Mouse (Mus musculus): ENCODE measurements around the gene Ccs. TPM values are rescaled to one million over a fixed set of nuclear protein-coding genes. Genes with fewer than 3 reads are reported as not detected.
"Not testable (repeated sequence)": the region's sequence is repeated elsewhere in the genome, so short reads cannot be mapped to it uniquely, and the experiment has no call there.

The Ccs gene
- 10 to 100 TPM; 28.9 to 33.8 TPM for total RNA-seq (2021)
- long read RNA-seq, experiment 1, transcript Ccs-201 (8 exons, 1,067 nt), result major isoform, 9 of 13 reads
- long read RNA-seq, experiment 1, partial matches to known transcripts, result 3 of 13 reads
- long read RNA-seq, experiment 1, other reads (novel, unspliced or antisense), result 1 of 13 reads
- long read RNA-seq, experiment 2, transcript Ccs-201 (8 exons, 1,067 nt), result major isoform, 9 of 10 reads
- long read RNA-seq, experiment 2, partial matches to known transcripts, result 0 of 10 reads
- long read RNA-seq, experiment 2, other reads (novel, unspliced or antisense), result 1 of 10 reads

DNA sequence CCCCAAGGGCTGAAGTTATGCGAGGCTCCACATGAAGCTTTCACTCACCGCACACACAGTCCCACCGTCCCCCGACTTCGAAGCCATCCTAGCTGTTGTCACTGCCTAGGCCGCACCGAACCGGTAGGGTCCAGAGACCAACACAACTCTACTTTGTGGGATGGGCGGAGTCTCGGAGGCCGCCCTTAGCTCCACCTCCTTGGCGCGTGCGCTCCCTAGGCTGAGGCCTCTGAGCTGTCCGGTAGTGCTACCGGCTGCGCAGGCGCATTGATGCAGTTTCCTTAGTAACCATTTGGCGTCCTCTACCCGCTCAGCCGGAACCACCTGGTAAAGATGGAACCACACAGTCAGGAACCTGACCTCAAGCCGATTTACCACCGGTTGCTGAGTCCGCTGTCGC lies at the start of gene Ccs, which contains the start of gene Ccdc87:
Ccs (minus strand) TSS at position 184 of the 400 bp plus-strand sequence.
Ccdc87 (plus strand) TSS at position 218 of the 400 bp plus-strand sequence.
- peak; percentile 97 for DNase-seq (ENCODE audit: low spot score in 2 of 2)

DNA sequence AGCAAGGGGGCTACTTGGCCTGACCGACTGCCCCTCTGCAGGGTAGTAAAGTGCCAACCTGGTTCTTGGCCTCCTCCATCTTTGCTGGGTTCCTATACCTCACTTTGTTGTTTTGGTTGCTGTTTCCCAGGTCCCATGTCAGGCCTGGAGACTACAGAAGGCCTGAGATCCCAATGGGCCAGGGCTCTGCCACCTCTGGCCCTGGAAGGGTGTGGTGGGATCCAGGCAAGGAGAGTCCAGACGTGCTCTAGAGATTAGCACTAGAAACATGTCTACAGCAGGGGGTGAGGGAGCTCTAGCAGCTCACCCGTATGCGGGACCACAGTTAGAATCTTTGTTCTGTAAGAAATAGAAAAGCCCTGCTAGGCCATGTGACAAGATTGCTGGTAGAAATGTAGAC lies 44.8 kb upstream of the Ccs start:
- DNase-seq (ENCODE audit: low spot score in 2 of 2), result no peak

DNA sequence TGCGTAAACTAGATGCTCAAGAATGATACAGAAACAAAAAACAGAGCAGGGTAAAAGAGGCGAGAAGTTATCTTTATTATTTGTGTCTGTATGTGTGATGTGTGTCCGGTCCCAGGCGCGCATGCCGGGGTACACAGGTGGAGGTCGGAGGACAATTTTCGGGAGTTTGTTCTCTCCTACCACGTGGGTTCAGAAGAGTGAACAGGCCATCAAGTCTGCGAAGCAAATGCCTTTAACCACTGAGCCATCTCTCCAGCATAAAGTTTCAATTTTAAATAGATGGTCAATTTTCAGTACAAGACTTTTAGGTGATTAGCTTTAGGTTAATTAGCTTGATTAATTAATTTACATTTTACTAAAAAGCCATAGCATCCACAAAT lies 40.2 kb upstream of the Ccs start:
- no peak for DNase-seq (ENCODE audit: low spot score in 2 of 2)

DNA sequence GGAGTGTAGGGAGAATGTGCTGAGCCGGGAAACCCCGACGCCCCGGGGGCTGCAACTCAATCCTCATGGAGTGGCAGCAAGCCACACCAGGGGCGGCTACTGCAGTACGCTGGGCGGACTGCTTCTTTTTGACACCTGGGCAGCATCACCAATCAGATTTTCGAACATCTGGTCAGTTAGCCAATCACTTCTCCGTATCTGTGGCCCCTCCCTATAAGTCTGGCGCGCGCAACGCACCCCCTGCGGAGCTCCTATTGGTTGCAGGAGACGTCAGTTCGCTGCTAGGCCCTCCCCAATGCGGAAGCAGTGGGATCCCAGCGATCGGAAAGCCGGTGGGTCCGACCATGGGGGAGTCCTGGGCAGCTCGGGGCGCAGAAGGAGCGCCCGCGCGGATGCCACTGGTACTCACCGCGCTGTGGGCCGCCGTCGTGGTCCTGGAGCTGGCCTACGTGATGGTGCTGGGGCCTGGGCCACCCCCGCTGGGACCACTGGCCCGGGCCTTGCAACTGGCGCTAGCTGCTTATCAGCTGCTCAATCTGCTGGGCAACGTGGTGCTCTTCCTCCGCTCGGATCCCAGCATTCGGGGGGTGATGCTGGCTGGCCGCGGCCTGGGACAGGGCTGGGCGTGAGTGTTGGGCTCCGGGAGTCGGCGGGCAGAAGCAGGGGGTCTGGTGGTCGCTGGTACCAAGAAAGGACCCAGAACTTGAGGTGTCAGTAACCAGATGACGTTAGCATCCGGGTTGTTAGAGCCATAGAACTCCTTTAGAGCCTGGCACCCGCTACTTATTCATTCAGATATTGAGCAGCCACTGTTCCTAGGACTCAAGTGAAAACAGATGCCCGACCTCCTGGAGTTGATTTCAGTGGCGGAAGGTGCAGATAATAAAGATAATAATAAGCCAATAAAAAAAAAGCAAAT lies 39.5 kb upstream of the Ccs start, which contains the start of gene Zdhhc24:
Zdhhc24 (plus strand) TSS at position 264 of the 919 bp plus-strand sequence.
- peak; percentile 96 for DNase-seq (ENCODE audit: low spot score in 2 of 2)

DNA sequence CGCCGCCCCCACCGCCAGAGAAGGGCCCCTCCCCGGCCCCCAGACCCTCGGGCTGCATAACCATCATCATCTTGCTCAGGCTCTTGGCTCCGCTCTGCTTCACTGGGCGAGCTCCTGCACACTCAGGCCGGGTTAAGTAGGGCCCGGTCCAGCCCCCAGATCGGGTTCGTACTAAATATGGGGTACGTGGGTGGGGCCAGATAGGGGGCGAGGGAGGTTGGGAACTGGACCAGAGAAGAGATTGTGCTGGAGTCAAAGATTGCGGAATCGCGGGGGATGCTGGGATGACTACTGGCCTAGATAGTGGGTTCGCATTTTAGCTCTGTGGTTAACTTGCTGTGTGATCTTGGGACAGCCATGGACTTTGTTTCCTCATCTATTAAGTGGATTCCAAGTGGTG lies 38.7 kb upstream of the Ccs start, which contains the start of gene Actn3:
Actn3 (minus strand) TSS at position 125 of the 400 bp plus-strand sequence.
- DNase-seq (ENCODE audit: low spot score in 2 of 2), result no peak

DNA sequence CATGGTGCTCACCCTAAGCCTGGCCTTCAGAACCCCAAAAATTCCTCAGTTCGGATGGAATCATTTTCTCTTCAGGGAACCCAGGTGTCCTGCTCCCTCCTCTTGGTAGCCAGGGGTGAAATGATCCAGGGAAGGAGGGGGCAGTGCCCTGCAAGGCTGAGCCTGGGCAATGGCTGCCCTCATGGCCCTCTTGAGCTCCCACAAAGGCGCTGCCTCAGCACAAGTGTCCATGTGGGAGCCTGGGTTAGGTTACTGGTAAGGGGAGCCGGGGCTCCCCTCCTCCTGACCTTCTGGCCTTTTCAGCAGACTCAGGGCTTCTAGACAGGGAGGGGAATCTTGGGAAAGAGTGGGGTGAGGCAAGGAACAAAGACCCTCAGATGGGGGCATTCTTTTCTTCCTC lies 37.6 kb upstream of the Ccs start:
- DNase-seq (ENCODE audit: low spot score in 2 of 2), result no peak

DNA sequence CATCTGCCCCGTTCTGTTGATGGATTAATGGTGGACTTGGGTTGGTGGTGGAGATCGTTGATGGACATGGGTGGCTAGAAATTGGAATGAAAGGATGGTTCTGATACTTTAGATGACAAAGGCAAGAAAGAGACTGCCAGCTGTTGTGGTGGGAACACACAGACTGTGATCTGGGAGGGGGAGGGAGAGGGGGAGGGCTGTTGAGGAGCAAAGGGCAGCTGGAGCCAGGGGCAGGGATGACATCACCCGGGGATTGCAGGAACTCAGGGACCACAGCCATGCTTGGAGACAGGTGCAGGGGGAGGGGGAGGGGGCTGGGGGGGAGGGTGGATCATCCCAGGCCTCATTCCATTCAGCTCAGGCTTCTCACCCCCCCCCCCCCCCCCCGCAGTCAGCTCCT lies 37.1 kb upstream of the Ccs start:
- no peak for DNase-seq (ENCODE audit: low spot score in 2 of 2)

DNA sequence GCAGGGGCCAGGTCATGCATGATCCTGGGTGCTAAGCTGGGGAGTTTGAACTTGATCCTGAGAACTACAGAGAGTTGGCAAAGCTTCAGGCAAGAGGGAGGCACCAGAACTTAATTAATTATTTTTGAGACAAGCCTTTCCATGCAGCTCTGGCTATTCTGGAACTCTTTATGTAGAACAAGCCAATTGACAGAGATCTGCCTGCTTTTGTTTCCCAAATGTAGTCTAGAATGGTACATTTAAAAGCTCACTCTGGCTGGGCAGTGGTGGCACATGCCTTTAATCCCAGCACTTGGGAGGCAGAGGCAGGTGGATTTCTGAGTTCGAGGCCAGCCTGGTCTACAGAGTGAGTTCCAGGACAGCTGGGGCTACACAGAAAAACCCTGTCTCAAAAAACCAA lies 35.5 kb upstream of the Ccs start:
- not testable (repeated sequence) for DNase-seq (ENCODE audit: low spot score in 2 of 2)

DNA sequence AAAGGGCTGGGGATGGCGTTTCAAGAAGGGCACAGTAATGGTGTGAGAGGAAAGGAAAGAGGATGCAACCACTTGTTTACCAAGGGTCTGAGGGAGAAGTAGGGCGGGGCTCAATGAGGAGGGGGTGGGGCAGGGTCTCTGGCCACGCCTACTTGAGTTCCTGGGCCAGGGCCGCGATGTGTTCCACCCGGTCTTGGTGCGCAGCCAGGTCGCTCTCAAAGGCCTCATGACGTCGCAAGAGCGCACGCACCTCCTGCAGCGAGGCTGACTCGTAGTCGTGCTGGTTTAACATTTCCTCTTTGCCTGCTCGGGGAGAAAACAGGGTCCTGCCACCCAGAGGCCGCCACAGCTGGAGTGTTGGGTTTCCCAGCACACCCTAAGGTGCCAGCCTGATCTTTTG lies 26.0 kb upstream of the Ccs start:
- no peak for DNase-seq (ENCODE audit: low spot score in 2 of 2)

DNA sequence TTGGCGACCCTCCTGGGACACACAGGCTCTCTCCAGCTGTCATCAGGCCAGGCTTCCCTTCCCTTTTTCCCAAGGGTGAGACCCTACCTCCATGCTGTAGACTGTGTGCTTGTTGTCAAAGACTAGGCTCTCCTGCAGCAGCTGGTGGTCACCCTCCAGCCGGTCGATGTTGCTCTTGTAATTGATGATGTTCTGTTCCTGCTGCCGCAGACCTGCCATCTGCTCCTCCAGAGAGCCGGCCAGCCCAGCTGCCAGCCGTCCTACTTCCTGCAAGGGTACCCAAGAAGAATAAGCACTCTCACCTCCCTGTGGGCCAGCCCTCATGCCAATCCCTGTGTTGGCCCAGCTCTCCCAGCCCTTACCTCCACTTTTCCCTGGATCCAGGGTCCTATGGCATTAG lies 23.9 kb upstream of the Ccs start:
- no peak for DNase-seq (ENCODE audit: low spot score in 2 of 2)

DNA sequence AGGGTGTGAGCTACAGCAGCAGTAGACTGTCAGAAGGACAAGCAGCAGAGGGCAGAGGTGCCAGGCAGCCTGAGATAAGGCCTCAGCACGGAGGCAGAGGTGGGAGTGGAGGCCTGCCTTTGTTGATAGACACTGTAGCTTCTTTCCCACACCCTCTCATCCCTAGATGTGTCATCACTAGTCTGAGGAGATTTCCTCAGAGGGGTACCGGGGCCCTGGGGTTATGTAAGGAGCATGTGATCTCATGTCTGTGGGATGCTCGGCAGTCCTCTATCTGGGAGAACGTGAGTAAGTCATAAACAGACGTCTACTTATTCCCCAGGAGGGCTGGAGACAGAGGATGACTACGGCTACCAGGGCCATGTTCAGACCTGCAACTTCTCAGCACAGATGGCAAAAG lies 19.9 kb upstream of the Ccs start:
- DNase-seq (ENCODE audit: low spot score in 2 of 2), result peak; percentile 19 to 30

DNA sequence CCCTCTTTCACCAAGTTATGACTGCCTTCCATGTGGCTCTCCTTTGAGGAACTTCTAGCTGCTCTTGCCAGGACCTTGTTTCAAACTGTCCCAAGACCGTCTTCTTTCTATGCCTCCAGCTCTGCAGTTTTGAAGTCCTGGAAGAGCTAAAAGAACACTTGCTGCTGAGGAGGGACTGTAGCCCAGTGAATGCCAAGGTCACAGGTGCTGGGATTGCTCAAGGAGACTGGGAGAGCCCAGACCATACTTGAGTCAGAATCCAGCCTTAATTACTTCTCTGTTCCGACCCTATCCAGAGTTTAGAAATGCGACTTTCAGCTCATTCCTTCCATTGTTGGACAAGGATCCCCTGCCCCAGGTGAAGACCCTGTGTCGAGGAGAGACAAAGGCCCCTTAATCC lies 16.8 kb upstream of the Ccs start:
- no peak for DNase-seq (ENCODE audit: low spot score in 2 of 2)

DNA sequence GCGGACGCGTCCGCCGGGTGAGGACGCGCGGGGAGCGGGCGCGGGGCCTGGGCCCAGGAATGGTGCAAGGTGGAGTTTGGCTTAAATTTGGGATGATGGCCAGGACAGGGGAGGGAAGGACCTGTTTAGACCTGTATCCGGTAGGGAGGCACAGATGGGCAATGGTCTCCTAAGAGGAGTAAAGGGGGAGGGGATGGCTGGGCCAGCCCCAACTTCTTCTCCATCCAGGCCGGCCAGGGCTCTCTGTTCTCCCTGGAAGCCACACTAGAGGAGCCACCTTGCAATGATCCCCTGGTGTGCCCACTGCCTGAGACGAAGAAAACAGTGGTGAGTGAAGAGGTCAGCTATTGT lies 16.3 kb upstream of the Ccs start:
- DNase-seq (ENCODE audit: low spot score in 2 of 2), result no peak

DNA sequence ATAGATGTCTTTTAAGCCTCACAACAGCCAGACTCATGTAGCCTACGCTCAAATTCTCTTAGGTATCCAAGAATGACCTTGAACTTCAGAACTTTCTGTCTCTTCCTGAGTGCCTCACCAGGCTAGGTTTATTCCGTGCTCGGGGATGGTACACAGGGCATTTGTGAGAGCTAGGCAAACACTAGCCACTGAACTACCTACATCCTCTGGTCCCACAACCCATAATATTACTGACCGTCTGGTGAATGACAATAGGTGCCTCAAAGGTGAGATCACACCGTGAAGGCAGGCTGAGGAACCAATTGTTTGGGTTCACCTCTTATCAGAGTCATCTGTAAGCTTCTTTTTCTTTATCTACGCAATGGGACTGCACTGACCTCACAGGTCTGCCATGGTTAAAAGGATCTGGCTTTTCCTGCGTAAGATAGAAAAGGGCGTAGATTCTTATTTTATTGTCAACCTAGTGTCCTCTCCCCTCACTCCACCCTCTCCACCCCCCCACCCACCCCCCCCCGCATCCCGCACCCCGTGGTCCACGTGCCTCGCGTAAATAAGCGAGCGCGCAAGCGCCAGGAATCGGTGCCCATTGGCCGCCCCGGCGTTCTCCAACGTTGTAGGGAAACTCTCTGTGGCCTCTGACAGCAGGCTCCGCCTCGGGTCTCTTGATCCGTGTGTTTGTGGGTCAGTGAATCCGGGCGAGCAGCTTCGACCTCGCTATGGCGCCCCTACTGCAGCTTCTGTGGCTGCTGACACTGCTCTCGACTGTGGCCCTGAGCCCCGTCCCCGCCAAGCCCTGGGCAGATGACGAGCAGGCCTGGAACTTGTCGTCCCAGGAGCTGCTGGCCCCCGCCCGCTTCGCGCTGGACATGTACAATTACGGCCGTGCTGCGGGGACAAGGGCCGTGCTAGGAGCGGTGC lies 15.7 kb upstream of the Ccs start, which contains the start of gene Ctsf:
Ctsf (plus strand) TSS at position 579 of the 918 bp plus-strand sequence.
- peak; percentile 91 for DNase-seq (ENCODE audit: low spot score in 2 of 2)

DNA sequence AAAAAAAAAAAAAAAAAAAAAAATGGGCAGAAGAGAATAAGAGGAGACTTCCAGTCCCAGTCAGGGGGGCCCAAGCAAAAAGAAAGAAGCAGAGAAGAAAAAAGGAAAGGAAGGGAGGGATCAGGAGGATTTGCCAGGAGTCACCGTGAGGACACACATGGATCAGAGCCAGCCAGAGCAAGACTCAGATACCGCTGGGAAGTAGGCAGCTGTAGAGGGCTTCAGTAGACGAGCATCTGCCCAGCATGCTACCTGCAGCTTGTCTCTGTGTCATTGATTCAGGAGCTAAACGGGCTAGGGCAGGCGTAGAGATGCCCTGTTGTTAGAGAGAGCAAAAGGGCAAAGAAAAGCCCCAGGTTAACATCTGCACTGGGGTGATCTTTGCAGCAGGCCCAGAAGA lies 11.1 kb upstream of the Ccs start:
- no peak for DNase-seq (ENCODE audit: low spot score in 2 of 2)

DNA sequence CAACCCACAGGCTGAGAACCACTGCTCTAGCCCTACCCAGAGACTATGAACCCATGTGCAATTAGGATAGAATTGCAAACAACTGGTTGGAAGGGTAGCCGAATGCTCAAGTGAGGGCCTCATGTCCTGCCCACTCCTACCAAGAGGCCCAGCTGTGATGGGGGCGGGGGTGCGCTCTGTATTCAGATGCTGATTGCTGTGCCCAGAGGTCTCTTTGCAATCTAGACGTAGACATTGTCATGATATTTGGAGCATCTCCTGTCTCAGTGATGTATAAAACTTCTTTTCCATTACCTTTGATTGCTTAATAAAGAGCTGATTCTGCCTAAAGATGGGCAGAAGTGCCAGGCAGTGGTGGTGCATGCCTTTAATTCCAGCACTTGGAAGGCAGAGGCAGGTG lies 10.7 kb upstream of the Ccs start:
- DNase-seq (ENCODE audit: low spot score in 2 of 2), result no peak

DNA sequence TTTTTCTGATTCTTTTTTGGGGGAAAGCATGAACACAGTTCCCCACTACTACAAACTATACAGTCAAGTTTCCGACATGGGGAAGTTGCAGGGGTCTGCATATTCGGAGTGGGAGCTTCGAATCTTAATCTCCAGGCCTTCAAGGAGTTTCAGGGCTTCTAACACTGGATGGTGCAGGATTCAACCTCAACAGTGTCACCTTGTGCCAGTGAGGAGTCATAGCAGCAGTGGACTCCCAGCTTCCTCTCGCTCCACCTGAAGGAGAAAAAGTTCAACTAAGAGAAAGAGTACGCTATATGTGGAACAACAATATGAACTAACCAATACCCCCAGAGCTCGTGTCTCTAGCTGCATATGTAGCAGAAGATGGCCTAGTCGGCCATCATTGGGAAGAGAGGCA lies 8.4 kb upstream of the Ccs start:
- no peak for DNase-seq (ENCODE audit: low spot score in 2 of 2)

DNA sequence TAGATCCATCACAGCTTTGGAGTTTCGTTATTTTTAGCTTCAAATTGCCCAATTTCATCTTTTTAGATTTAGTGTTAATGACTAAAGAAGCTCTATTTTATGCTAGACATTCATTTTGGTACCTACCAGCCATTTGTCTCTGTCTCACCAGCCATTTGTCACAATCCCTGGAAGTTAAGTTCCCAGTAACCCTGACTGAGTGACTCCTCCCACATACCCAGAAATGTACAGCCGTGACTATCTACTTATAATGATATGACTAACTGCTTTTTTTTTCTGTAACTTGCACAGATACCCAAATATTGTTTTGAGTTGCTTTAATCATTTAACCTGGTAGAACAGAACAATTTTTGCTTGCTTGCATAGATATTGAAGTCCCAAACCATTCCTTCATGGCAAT lies 6.7 kb upstream of the Ccs start:
- DNase-seq (ENCODE audit: low spot score in 2 of 2), result no peak

DNA sequence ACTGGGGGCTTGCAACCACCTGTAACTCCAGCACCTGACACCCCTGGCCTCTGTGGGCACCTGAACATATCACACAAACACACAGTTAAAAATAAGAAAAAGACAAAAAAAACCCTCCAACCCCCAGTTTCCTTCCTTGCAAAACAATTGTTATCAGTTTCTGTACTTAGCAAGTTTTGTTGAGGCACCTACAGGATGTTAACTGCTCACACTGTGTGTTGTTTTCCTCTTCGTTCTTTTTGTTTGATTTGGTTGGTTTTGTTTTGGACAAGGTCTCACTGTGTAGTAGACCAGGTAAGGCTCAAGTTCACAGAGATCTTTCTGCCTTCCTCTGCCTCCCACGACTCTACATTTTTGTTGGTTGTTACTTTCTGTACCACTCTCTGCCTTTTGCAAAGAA lies 3.5 kb upstream of the Ccs start:
- DNase-seq (ENCODE audit: low spot score in 2 of 2), result no peak

DNA sequence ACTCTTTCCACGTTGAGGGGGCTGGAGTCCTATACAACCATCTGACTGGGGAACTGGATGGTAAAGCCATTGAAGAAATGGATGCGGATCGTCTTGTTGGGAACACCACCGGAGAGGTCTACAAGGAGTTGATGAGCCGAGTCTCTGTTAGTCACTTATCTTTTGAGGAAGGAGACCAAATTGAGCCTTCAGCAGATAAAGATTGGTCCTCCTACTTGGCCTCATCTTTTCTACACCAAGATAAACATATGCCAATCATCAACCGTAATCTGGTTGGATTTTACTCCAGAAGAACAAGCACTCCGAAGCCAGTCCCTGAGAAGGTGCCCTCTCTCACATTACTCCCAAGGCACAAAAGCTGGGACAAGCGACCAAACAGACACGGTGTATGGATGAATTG lies 1.7 kb upstream of the Ccs start:
- no peak for DNase-seq (ENCODE audit: low spot score in 2 of 2)

DNA sequence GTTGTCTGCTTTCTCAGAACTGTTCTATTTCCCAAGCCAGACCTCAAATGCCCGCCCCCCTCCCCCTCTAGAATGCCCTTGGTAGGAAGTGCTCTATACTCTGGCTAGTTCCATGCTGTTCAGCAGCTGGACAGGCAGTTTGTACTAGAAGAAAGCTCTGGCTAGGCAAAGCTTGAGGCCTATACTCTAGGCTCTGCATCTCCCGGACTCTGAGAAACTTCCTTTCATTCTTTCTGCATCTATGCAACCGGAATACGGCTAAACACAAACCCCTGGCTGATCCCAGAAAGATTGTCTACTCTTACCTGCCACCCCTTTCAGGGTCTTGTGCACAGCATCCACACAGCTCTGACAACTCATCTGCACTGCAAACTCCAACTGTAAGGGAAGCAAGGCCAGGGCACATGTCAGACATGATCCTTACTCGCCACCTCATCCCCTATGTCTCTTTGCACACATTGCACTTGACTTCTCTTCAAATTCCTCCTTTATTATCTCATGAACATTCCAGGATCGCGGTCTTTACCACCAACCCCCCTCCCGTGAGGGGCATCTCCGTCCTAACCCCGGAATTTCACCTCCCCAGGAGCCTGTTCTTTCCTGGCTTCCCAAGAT lies 499 bp downstream of the Ccs start:
- DNase-seq (ENCODE audit: low spot score in 2 of 2), result no peak

Data from left cerebral cortex, adult 18-20 months (tissue).